Comparison of ENCODE assay signal across 10 mouse cellular contexts in genomic region chr3:54155639-54156315, GRCm38 (mm10). TPM values are rescaled to one million over a fixed set of nuclear protein-coding genes. Genes with fewer than 3 reads are reported as not detected.
DNase-seq lines count a peak whose midpoint lies in the region; ATAC-seq and TF ChIP-seq lines count a peak whose summit lies in the region.
"Had no signal": no experiment of that assay in that cellular context is flagged by ENCODE, and none has a peak within 500 bp of the region (broad histone marks: within the 10 kb centered on the region; RNA-seq: fewer than 3 reads in every experiment).

Gene Trpc4, plus strand, starts transcription at chr3:54156035.

- H3K27ac ChIP-seq in heart, embryonic 11.5 days (ENCODE audit: low read depth, low read length), result no peak within 1 kb of the TSS
- H3K27ac ChIP-seq in ES-Bruce4 (ENCODE audit: insufficient read depth, low read length), result no peak within 1 kb of the TSS
- H3K27ac ChIP-seq in forebrain, postnatal 0 days (ENCODE audit: low read depth, low read length), result peak within 1 kb of the TSS; percentile 68
- peak within 1 kb of the TSS; percentile 35 for H3K27ac ChIP-seq in midbrain, embryonic 15.5 days

- no peak for DNase-seq in heart, adult 11 months
- DNase-seq in forebrain, postnatal 0 days, result peak; percentile 46
- DNase-seq in layer of hippocampus, postnatal 14 days (ENCODE audit: low spot score in 2 of 2), result peak; percentile 41 to 56
- DNase-seq in adrenal gland, postnatal 10 days, result no peak
- DNase-seq in adrenal gland, adult 2 months, result no peak

- no peak for TF ChIP-seq CTCF in ES-Bruce4 (IDR thresholded peaks at IDR 0.05; ENCODE audit: low read depth, low read length)
- TF ChIP-seq CTCF in forebrain, postnatal 0 days (IDR thresholded peaks at IDR 0.05; ENCODE audit: low read depth), result no peak

- no peaks in the 10 kb centered on the region for H3K36me3 ChIP-seq in heart, embryonic 11.5 days (ENCODE audit: control insufficient read depth, insufficient read depth, low read length)
- H3K36me3 ChIP-seq in ES-Bruce4 (ENCODE audit: control insufficient read depth, insufficient read depth, low read length, poor library complexity, severe bottlenecking), result no peaks in the 10 kb centered on the region
- no peaks in the 10 kb centered on the region for H3K36me3 ChIP-seq in forebrain, postnatal 0 days (ENCODE audit: insufficient read depth)
- H3K36me3 ChIP-seq in midbrain, embryonic 15.5 days (replicated peaks), result no peaks in the 10 kb centered on the region

- TF ChIP-seq EP300 in ES-Bruce4 (IDR thresholded peaks at IDR 0.05; ENCODE audit: insufficient read depth, low read depth, low read length), result no peak

- ATAC-seq in heart, embryonic 11.5 days (replicated peaks; ENCODE audit: insufficient number of reproducible peaks, low FRiP score, low TSS enrichment), result peak; percentile 22; the same call in 1 of the 2 replicates
- peak; percentile 58 for ATAC-seq in forebrain, postnatal 0 days
- peak; percentile 82 for ATAC-seq in midbrain, embryonic 15.5 days (replicated peaks)

- peak within 1 kb of the TSS; percentile 52 for H3K4me3 ChIP-seq in heart, embryonic 11.5 days (ENCODE audit: low read depth, low read length)
- peak within 1 kb of the TSS; percentile 53 for H3K4me3 ChIP-seq in ES-Bruce4 (ENCODE audit: low read depth, low read length)
- H3K4me3 ChIP-seq in forebrain, postnatal 0 days (ENCODE audit: low read depth, low read length), result peak within 1 kb of the TSS; percentile 58
- H3K4me3 ChIP-seq in midbrain, embryonic 15.5 days, result peak within 1 kb of the TSS; percentile 56
- H3K4me3 ChIP-seq: erythroblast, embryonic 14.5 days had no signal

- peaks cover 25% of the 10 kb centered on the region for H3K27me3 ChIP-seq in heart, embryonic 11.5 days (ENCODE audit: control insufficient read depth, insufficient read depth, low read length)
- H3K27me3 ChIP-seq in ES-Bruce4 (ENCODE audit: control insufficient read depth, insufficient read depth, low read length, poor library complexity, severe bottlenecking), result peaks cover 2% of the 10 kb centered on the region; the same call in 1 of the 2 replicates
- H3K27me3 ChIP-seq in forebrain, postnatal 0 days (ENCODE audit: insufficient read depth, low read length), result no peaks in the 10 kb centered on the region
- H3K27me3 ChIP-seq in midbrain, embryonic 15.5 days (replicated peaks), result peaks cover 8% of the 10 kb centered on the region; the same call in 1 of the 2 replicates

- peaks cover 8% of the 10 kb centered on the region; the same call in 1 of the 2 replicates for H3K4me1 ChIP-seq in heart, embryonic 11.5 days (ENCODE audit: control insufficient read depth, insufficient read depth, low read length)
- peaks cover 2% of the 10 kb centered on the region for H3K4me1 ChIP-seq in ES-Bruce4 (ENCODE audit: control insufficient read depth, insufficient read depth, low read length)
- 0 out of 2 replicates have a peak, but pooled peaks cover 3% of the 10 kb centered on the region for H3K4me1 ChIP-seq in forebrain, postnatal 0 days (ENCODE audit: insufficient read depth)
- peaks cover 26% of the 10 kb centered on the region for H3K4me1 ChIP-seq in midbrain, embryonic 15.5 days

- H3K9me3 ChIP-seq in heart, embryonic 11.5 days (replicated peaks; ENCODE audit: control insufficient read depth, low read length), result no peaks in the 10 kb centered on the region
- H3K9me3 ChIP-seq in ES-Bruce4 (replicated peaks; ENCODE audit: control insufficient read depth, insufficient read depth, low read length, poor library complexity, severe bottlenecking), result no peaks in the 10 kb centered on the region
- no peaks in the 10 kb centered on the region for H3K9me3 ChIP-seq in forebrain, postnatal 0 days (ENCODE audit: low read length)
- no peaks in the 10 kb centered on the region for H3K9me3 ChIP-seq in midbrain, embryonic 15.5 days

- 0 out of 2 replicates have a peak within 1 kb of the TSS, but pooled peaks have one; percentile 22 for H3K9ac ChIP-seq in heart, embryonic 11.5 days (ENCODE audit: low read depth, low read length)
- H3K9ac ChIP-seq in ES-Bruce4 (ENCODE audit: low read depth, poor library complexity, severe bottlenecking), result no peak within 1 kb of the TSS; the same call in 1 of the 2 replicates
- H3K9ac ChIP-seq in forebrain, postnatal 0 days, result peak within 1 kb of the TSS; percentile 65
- H3K9ac ChIP-seq in midbrain, embryonic 15.5 days, result peak within 1 kb of the TSS; percentile 43

- H3K4me2 ChIP-seq in heart, embryonic 11.5 days, result peak within 1 kb of the TSS; percentile 92
- H3K4me2 ChIP-seq in forebrain, postnatal 0 days (ENCODE audit: low read depth), result peak within 1 kb of the TSS; percentile 98
- peak within 1 kb of the TSS; percentile 99 for H3K4me2 ChIP-seq in midbrain, embryonic 15.5 days

- TF ChIP-seq POLR2A in ES-Bruce4 (IDR thresholded peaks at IDR 0.05; ENCODE audit: insufficient read depth, low read length), result no peak

- WGBS in heart, embryonic 11.5 days (ENCODE audit: insufficient replicate concordance), result under 1% methylated on average over 35 of the region's 36 CpGs
- WGBS in forebrain, postnatal 0 days, result under 1% methylated on average over 35 of the region's 36 CpGs
- WGBS in midbrain, embryonic 15.5 days, result under 1% methylated on average over 36 of the region's 36 CpGs

RNA-seq across cellular contexts. Expression of gene Trpc4, which starts in this region (rescaled TPM):
- polyA plus RNA-seq in heart, embryonic 11.5 days (2014; fragmentation: Nextera tagmentation; extraction: Ambion mirVana), result 0.44 and 0.48 TPM in 2 replicates
- not detected in 2 replicates for polyA plus RNA-seq in ES-Bruce4 (2011; ENCODE audit: insufficient read depth, insufficient read length, low read depth, missing spikeins)
- total RNA-seq in forebrain, postnatal 0 days (2014; rRNA removed), result 22.3 and 27.2 TPM in 2 replicates
- polyA plus RNA-seq in forebrain, postnatal 0 days (2015; fragmentation: Nextera tagmentation; extraction: Ambion mirVana), result 11.9 and 15.3 TPM in 2 replicates
- total RNA-seq in layer of hippocampus, postnatal 14 days (2021), result 10 to 100 TPM; 58.1 to 70.9 TPM
- polyA plus RNA-seq in midbrain, embryonic 15.5 days (2015; fragmentation: Nextera tagmentation; extraction: Ambion mirVana), result 5.6 and 6.0 TPM in 2 replicates
- under 1 TPM; 0.39 to 0.67 TPM for total RNA-seq in adrenal gland, postnatal 10 days (2021)
- total RNA-seq in adrenal gland, adult 2 months (2021), result under 1 TPM; 0.61 to 0.73 TPM
- 0.09 TPM in 1 of 2 replicates, not detected in the other for polyA plus RNA-seq in adrenal gland, adult 2 months (2012; rRNA removed)
- polyA plus RNA-seq: erythroblast, embryonic 14.5 days; spleen, adult 2 months had no signal

Comparison
In these comparisons a context has a peak if more than half of its experiments do, and no peak if none do; other contexts are left out.
1. RNA of gene Trpc4 (total RNA-seq): 58.1 to 70.9 TPM in layer of hippocampus, postnatal 14 days and 22.3 to 27.2 TPM in forebrain, postnatal 0 days; 0.61 to 0.73 TPM in adrenal gland, adult 2 months and 0.39 to 0.67 TPM in adrenal gland, postnatal 10 days; every median in the first group is over 10 times any median in the second.
2. Peak in ATAC-seq, H3K4me3 ChIP-seq, H3K9ac ChIP-seq and H3K4me2 ChIP-seq in heart, embryonic 11.5 days; RNA of the gene not detected or under 1 TPM.
3. ATAC-seq: peak in every context shown above with its lines; median percentile 82 in midbrain, embryonic 15.5 days; 58 in forebrain, postnatal 0 days; 22 in heart, embryonic 11.5 days.
4. H3K27ac ChIP-seq: peak in forebrain, postnatal 0 days (single experiment) and midbrain, embryonic 15.5 days (single experiment); none in heart, embryonic 11.5 days (single experiment) and ES-Bruce4 (single experiment).
5. DNase-seq: peak in forebrain, postnatal 0 days (single experiment) and layer of hippocampus, postnatal 14 days (2 of 2); none in heart, adult 11 months (single experiment), adrenal gland, postnatal 10 days (single experiment) and adrenal gland, adult 2 months (single experiment).
6. Peak in every context shown above with its lines, with median percentiles within 50 percentile points of each other: H3K4me2 ChIP-seq and H3K4me3 ChIP-seq.